Mouse (Mus musculus) hindbrain, embryonic 16.5 days (tissue): ENCODE measurements around the gene Psmc3. TPM values are rescaled to one million over a fixed set of nuclear protein-coding genes. Genes with fewer than 3 reads are reported as not detected.

Experiments
- ATAC-seq: fragments of 200-750 bp; cut with Nextera tagmentation; 2 replicates; pipeline ENCODE4 v1.8.0; 2017; ENCODE audit warnings: moderate TSS enrichment, moderate library complexity
- H3K27ac ChIP-seq: fragments of 300-500 bp; sonication (generic); 2 replicates; pipeline ENCODE4 v1.5.1; 2014; ENCODE audit warnings: low read depth, mild to moderate bottlenecking, control low read depth, low read length, moderate library complexity
- H3K27me3 ChIP-seq: fragments of 300-500 bp; sonication (generic); replicated peaks from 2 replicates; pipeline ENCODE4 v1.6.1; 2014; ENCODE audit warnings: low read length; ENCODE audit not compliant: control insufficient read depth, insufficient read depth
- H3K36me3 ChIP-seq: fragments of 300-500 bp; sonication (generic); 2 replicates; pipeline ENCODE4 v1.6.1; 2014; ENCODE audit warnings: mild to moderate bottlenecking, low read length, moderate library complexity, mixed read lengths; ENCODE audit not compliant: control insufficient read depth, insufficient read depth
- H3K4me1 ChIP-seq: fragments of 300-500 bp; sonication (generic); 2 replicates; pipeline ENCODE4 v1.6.1; 2014; ENCODE audit warnings: low read depth, low read length; ENCODE audit not compliant: control insufficient read depth, insufficient read depth
- H3K4me2 ChIP-seq: fragments of 300-500 bp; sonication (generic); 2 replicates; pipeline ENCODE4 v1.6.1; 2014; ENCODE audit warnings: mild to moderate bottlenecking, low read length, control low read depth, moderate library complexity
- H3K4me3 ChIP-seq: fragments of 300-500 bp; sonication (generic); 2 replicates; pipeline ENCODE4 v1.5.1; 2014; ENCODE audit warnings: mild to moderate bottlenecking, low read length, control low read depth, moderate library complexity
- H3K9ac ChIP-seq: fragments of 300-500 bp; sonication (generic); 2 replicates; pipeline ENCODE4 v1.6.1; 2014; ENCODE audit warnings: low read depth, mild to moderate bottlenecking, control low read depth, low read length, moderate library complexity
- H3K9me3 ChIP-seq: fragments of 300-500 bp; sonication (generic); 2 replicates; pipeline ENCODE4 v1.6.1; 2014; ENCODE audit warnings: mild to moderate bottlenecking, low read length, moderate library complexity; ENCODE audit not compliant: control insufficient read depth
- WGBS: fragments of 180-500 bp; shearing (Covaris S2); extraction: QIAGEN DNeasy Blood & Tissue Kit; methylation state at CpG from one replicate; pipeline ENCODE4 v1.1.7; 2014; 5-methylcytosine and 5-hydroxymethylcytosine counted together
- polyA plus RNA-seq: library from polyadenylated mRNA; unstranded; fragments of >200 nt; fragmentation: Nextera tagmentation; extraction: Ambion mirVana; gene quantifications from 2 replicates; pipeline ENCODE4 v1.2.1, GENCODE M21; 2015

Psmc3 gene
- polyA plus RNA-seq, 1 experiment from 2014 or later: 229 TPM

DNA sequence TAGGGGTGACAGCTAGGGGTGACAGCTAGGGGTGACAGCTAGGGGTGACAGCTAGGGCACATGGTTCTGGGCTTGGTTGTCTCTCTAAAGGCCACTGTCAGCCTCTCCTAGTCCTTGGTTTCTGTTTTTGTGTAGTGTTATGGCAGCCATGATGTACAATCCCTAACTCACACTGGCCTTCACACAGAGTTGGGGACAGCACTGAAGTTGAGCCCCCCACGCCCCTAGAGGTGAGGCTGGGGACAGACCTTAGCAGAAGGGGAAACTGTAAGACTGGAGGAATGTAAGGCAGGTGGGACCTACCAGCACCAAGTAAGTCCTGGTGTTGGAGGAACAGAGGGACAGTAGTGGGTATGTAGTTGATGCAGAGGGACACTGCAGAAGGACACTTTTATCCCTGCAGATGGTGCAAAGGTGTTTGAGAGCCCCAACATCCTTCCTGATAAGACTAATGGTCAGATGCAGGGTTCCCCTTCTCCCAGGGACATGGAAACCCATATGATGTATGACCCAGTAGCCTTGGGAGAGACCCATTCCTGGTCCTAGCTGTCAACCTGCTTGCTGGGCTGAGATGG, 29.6 kb downstream of the Psmc3 start:
- Histone ChIP-seq H3K4me2 (no peak overlapping the region), H3K9me3 (no peaks in the 10 kb centered on the region), H3K36me3 (no peaks in the 10 kb centered on the region), H3K4me3 (no peak overlapping the region), H3K9ac (no peak overlapping the region), H3K4me1 (peaks cover 4% of the 10 kb centered on the region), H3K27ac (no peak overlapping the region), H3K27me3 (no peaks in the 10 kb centered on the region)
- WGBS: 68% methylated on average over 1 of the region's 1 CpGs
- no peak for ATAC-seq

DNA sequence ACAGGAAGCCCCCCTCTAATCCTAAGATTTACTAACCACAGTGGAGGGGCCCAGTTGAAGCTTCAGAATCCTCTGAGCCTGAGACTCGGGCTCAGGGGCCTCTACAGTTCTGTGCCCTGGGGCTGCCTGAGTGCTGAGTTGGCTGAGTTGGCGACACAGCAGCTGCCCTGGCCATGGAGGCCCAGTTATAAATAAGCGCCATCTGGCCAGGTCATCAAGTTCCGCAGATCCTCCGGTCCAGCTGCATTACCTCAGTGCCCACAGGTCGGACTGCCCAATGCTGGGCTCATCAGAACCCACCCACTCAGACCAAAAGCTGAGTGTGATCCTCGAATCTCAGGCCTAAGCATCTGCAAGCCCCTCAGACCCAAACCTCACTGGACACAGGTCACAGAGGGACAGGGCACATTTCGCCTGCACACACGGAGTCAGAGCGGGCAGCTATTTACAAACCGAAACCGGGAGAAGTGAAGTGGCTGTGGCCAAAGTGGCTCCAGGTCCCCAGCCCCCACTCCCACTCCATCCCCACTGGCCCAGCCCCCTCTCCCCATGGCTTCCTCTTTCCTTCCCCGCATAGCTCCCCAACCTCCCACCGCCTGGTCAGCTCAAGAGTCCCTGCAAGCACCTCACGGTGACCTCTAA, 30.5 kb downstream of the Psmc3 start:
- Histone ChIP-seq H3K4me2 (no peak overlapping the region), H3K9ac (no peak overlapping the region), H3K9me3 (no peaks in the 10 kb centered on the region), H3K27ac (no peak overlapping the region), H3K36me3 (no peaks in the 10 kb centered on the region), H3K27me3 (no peaks in the 10 kb centered on the region), H3K4me1 (no peaks in the 10 kb centered on the region), H3K4me3 (no peak overlapping the region)
- ATAC-seq: no peak
- WGBS: 85% methylated on average over 15 of the region's 15 CpGs

DNA sequence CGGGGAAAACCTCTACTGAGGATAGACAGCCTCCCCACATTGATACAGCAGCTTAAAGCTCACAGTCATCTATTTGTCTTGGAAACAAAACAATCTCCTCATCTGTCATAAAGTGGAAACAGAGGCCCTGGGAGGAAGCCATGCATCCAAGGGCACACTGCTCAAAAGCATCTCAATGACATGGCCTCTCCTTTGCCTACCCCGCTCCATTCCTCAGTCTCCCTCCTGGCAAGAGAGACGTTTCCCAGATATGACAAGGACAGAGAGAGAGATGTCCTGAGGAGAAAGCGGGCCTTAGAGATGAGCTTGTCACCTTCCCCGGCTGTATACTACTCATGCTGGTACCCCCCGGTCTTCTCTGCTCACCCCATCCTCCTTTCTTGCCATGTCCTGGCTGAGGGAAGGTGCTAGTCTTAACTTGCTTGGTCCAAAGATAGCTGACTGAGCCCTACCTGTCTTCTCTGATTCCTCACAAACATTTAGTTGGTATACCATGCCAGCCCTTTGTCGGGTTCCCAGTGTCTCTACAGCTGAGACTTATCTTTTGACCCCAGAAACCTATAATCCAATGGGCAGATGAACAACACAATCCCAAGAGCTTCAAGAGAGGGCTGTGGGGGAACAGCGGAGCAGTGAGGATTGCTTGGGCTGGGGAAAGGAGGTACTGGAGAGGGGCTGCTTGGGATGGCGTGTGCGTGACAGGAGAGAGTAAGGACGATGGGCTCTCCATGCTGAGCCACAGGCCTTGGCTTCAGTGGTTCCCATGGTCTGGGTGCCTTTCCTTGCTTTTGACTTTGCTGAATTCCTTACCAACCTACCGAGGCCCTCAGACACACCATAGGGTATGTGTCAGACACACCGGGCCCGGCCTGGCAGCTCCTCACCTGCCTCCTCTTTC, 31.9 kb downstream of the Psmc3 start:
- no peak for ATAC-seq
- WGBS: 88% methylated on average over 14 of the region's 14 CpGs
- H3K4me2 ChIP-seq: no peak overlapping the region

DNA sequence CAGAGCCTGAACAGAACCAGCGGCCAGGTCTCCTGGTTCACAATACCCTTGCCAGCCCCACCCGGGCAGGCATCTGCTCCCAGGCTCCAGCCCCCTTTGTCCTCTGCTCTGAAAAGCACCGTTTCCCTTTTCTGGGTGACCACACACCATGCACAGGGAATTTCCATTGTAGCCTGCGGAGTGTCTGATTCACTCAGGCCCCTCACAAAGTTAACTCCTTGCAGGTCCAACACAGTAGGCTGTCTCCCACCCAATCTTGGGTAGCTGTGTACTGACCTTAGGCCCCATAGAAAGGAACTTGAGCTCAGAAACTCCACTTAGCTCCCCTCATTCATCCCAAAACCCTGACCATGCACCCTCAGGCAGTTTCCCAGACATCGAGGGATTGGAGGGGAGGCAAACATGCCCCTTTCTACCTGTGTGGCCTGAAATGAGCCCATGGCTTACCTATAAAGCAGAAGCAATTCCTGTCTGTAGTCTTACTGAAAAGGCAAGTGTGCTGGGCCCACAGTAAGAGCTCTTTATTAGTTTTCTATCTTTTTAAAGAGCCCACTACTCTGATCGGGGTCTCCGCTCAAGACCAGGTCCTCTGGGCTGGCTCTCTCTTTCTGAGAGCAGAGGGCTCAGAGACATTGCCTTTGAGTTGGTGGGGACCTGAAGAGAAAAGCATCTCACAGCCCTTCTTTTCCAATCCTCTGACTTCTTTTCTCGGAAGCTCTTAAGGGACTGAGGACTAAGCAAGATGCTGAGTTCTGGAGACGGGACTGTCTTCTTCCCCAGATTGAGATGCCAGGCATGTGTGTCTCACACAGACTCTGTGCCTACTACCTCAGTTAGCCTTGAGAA, 32.8 kb downstream of the Psmc3 start:
- no peak for ATAC-seq
- Histone ChIP-seq H3K27me3 (no peaks in the 10 kb centered on the region), H3K4me2 (no peak overlapping the region), H3K4me3 (no peak overlapping the region), H3K36me3 (no peaks in the 10 kb centered on the region), H3K27ac (no peak overlapping the region), H3K9me3 (no peaks in the 10 kb centered on the region), H3K4me1 (no peaks in the 10 kb centered on the region), H3K9ac (no peak overlapping the region)
- 65% methylated on average over 9 of the region's 9 CpGs for WGBS

More for the DNA sequence above, 31.9 kb downstream of the Psmc3 start:
- Histone ChIP-seq H3K4me3 (no peak overlapping the region), H3K27me3 (no peaks in the 10 kb centered on the region), H3K27ac (no peak overlapping the region), H3K4me1 (no peaks in the 10 kb centered on the region), H3K9me3 (no peaks in the 10 kb centered on the region), H3K36me3 (no peaks in the 10 kb centered on the region), H3K9ac (no peak overlapping the region)

DNA sequence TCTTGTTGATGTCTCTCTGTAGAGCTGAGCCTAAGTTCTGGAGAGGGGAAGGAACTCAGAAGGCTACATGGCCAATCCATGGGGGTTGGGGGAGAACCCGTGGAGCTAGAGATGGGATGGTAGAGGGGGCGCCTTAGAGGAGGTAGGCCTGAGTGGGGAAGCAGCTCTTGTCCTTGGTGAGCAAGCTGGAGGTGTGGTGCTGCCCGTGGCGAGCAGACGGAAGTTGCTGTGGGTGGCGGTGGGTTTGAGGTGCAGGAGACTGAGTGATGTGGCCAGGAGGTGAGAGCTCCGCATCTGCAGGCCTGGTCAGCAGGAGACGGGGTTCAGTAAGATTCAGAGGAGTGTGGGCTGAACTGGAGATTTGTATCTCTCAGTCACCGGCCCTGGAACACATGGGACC, 33.6 kb downstream of the Psmc3 start:
- Histone ChIP-seq H3K9ac (no peak overlapping the region), H3K4me1 (no peaks in the 10 kb centered on the region), H3K9me3 (no peaks in the 10 kb centered on the region), H3K4me3 (no peak overlapping the region), H3K27ac (no peak overlapping the region), H3K36me3 (no peaks in the 10 kb centered on the region), H3K4me2 (no peak overlapping the region), H3K27me3 (no peaks in the 10 kb centered on the region)
- no peak for ATAC-seq
- WGBS: 90% methylated on average over 9 of the region's 9 CpGs

DNA sequence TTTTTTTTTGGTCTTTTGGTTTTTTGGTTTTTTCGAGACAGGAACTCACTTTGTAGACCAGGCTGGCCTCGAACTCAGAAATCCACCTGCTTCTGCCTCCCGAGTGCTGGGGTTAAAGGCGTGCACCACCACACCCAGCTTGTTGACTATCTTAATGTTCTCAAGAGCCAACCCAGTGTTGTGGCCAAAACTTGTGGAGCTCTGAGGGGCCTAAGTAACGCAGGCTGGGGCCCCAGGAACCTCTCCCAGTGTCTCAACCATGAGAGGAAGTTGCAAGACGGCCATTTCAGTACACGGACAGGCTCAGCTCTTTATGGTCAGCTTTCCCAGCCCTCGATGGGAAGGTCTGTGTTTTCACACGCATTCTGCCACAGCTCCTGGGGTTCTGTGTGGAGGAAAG, 35.2 kb downstream of the Psmc3 start:
- Histone ChIP-seq H3K4me3 (no peak overlapping the region), H3K4me2 (no peak overlapping the region), H3K4me1 (no peaks in the 10 kb centered on the region), H3K9ac (no peak overlapping the region), H3K27ac (no peak overlapping the region), H3K9me3 (no peaks in the 10 kb centered on the region), H3K27me3 (no peaks in the 10 kb centered on the region), H3K36me3 (no peaks in the 10 kb centered on the region)
- no peak for ATAC-seq
- WGBS: 79% methylated on average over 9 of the region's 9 CpGs

DNA sequence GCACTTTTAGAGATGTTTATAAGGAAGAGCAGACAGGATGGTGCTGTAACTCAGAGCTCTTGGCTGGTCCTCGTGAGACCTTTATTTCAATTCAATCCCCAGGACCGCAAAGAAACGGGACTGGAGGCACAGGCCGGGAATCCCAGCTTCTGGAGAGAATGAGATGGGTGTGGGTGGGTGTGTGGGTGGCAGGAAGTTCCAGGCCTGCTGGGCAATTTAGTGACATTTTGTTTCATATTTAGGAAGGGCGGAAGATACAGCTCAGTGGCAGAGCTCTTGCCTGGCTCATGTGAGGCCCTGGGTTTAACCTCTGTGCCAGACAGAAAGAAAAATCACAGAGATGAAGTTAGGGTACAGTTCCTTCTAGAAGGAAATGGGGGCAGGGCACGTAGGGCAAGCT, 36.4 kb downstream of the Psmc3 start:
- H3K9me3 ChIP-seq: no peaks in the 10 kb centered on the region
- 87% methylated on average over 6 of the region's 6 CpGs for WGBS

GRCm38 (mm10) chr2:91090827-91091226, 37.0 kb downstream of the Psmc3 start:
- no peaks in the 10 kb centered on the region for H3K9me3 ChIP-seq
- no peaks in the 10 kb centered on the region for H3K36me3 ChIP-seq
- H3K4me3 ChIP-seq: no peak overlapping the region
- no peaks in the 10 kb centered on the region for H3K4me1 ChIP-seq
- WGBS: 67% methylated on average over 6 of the region's 6 CpGs
- H3K9ac ChIP-seq: no peak overlapping the region
- no peak for ATAC-seq
- no peak overlapping the region for H3K27ac ChIP-seq
- H3K27me3 ChIP-seq: no peaks in the 10 kb centered on the region
- no peak overlapping the region for H3K4me2 ChIP-seq

More for the DNA sequence above, 36.4 kb downstream of the Psmc3 start:
- ATAC-seq: no peak
- no peaks in the 10 kb centered on the region for H3K4me1 ChIP-seq
- no peak overlapping the region for H3K27ac ChIP-seq
- H3K4me2 ChIP-seq: no peak overlapping the region
- no peaks in the 10 kb centered on the region for H3K27me3 ChIP-seq
- H3K36me3 ChIP-seq: no peaks in the 10 kb centered on the region
- H3K9ac ChIP-seq: no peak overlapping the region
- H3K4me3 ChIP-seq: no peak overlapping the region
